Mouse (Mus musculus) midbrain, embryonic 13.5 days (tissue): ENCODE results near the gene Ppp4r4. TPM values are rescaled to one million over a fixed set of nuclear protein-coding genes. Genes with fewer than 3 reads are reported as not detected.
"Not testable (repeated sequence)": the region's sequence is repeated elsewhere in the genome, so short reads cannot be mapped to it uniquely, and the experiment has no call there.

Experiments used
- ATAC-seq: fragments of 200-750 bp; cut with Nextera tagmentation; 2 replicates; pipeline ENCODE4 v1.8.0; 2017; ENCODE audit warnings: mild to moderate bottlenecking, moderate TSS enrichment, moderate library complexity
- H3K27ac ChIP-seq: fragments of 300-500 bp; sonication (generic); 2 replicates; pipeline ENCODE4 v1.5.1; 2015; ENCODE audit warnings: inconsistent platforms, mild to moderate bottlenecking, moderate library complexity
- H3K27me3 ChIP-seq: fragments of 300-500 bp; sonication (generic); 2 replicates; pipeline ENCODE4 v1.6.1; 2015; ENCODE audit warnings: mild to moderate bottlenecking, inconsistent platforms
- H3K36me3 ChIP-seq: fragments of 300-500 bp; sonication (generic); 2 replicates; pipeline ENCODE4 v1.6.1; 2015; ENCODE audit warnings: mild to moderate bottlenecking, inconsistent platforms
- H3K4me1 ChIP-seq: fragments of 300-500 bp; sonication (generic); replicated peaks from 2 replicates; pipeline ENCODE4 v1.6.1; 2015; ENCODE audit warnings: inconsistent platforms
- H3K4me2 ChIP-seq: fragments of 300-500 bp; sonication (generic); replicated peaks from 2 replicates; pipeline ENCODE4 v1.6.1; 2015; ENCODE audit warnings: moderate library complexity, mild to moderate bottlenecking, inconsistent platforms
- H3K4me3 ChIP-seq: fragments of 300-500 bp; sonication (generic); replicated peaks from 2 replicates; pipeline ENCODE4 v1.5.1; 2015; ENCODE audit warnings: mild to moderate bottlenecking, inconsistent platforms
- H3K9ac ChIP-seq: fragments of 300-500 bp; sonication (generic); replicated peaks from 2 replicates; pipeline ENCODE4 v1.6.1; 2015; ENCODE audit warnings: mild to moderate bottlenecking, inconsistent platforms
- H3K9me3 ChIP-seq: fragments of 300-500 bp; sonication (generic); 2 replicates; pipeline ENCODE4 v1.6.1; 2016; ENCODE audit warnings: mild to moderate bottlenecking, inconsistent platforms
- WGBS: fragments of 180-500 bp; shearing (Covaris S2); methylation state at CpG from one replicate; pipeline ENCODE4 v1.1.7; 2015; 5-methylcytosine and 5-hydroxymethylcytosine counted together
- polyA plus RNA-seq: library from polyadenylated mRNA; unstranded; fragments of >200 nt; fragmentation: Nextera tagmentation; extraction: Ambion mirVana; gene quantifications from 2 replicates; pipeline ENCODE4 v1.2.1, GENCODE M21; 2015

Gene Ppp4r4
- polyA plus RNA-seq, 1 experiment from 2014 or later: 2.2 TPM

DNA sequence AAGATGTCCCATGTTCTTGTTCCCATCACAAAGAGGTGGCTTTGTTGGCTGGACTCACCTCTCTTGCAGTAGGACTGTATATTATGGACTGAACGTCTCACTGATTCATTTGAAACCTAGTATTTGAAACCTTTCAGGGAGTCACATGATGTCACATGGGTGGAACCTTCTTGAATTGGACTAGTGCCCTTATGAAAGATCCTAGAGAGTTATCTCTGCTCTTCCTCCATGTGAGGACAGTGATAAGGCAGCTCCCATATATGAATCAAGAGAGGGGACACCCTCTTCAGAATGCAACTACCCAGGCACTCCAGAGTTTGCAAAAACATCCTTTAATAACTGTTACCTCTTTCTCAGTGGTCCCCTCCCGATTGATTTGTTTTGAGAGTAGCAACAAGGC, 114.2 kb downstream of the Ppp4r4 start:
- H3K4me1 ChIP-seq: no peaks in the 10 kb centered on the region
- no peak for ATAC-seq
- 0 out of 2 replicates have a peak, but pooled peaks cover 4% of the 10 kb centered on the region for H3K9me3 ChIP-seq
- H3K27me3 ChIP-seq: no peaks in the 10 kb centered on the region
- H3K4me3 ChIP-seq: no peak overlapping the region
- H3K27ac ChIP-seq: no peak overlapping the region
- H3K9ac ChIP-seq: no peak overlapping the region
- WGBS: 88% methylated on average over 2 of the region's 2 CpGs
- no peaks in the 10 kb centered on the region for H3K36me3 ChIP-seq
- no peak overlapping the region for H3K4me2 ChIP-seq

DNA sequence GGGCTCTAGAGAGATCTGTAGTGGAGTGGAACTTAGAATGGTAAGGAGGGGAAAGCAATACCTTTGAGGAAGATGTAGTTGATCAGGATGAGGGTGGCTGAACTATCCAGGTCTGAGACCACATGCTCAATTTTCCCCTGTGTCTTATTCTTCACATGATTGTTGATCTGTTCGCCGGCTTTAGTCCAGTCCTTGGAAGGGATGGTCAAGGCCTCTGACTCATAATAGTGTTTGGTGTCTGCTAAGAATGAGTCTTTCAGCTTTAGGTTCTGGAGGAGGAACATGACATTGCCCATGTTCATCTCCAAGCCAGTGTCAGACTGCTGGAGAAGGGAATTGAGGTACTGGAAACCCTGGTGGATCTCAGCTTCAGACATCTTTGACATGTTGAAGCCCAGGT, 121.8 kb downstream of the Ppp4r4 start:
- ATAC-seq: no peak
- Histone ChIP-seq H3K9ac (no peak overlapping the region), H3K27ac (no peak overlapping the region), H3K27me3 (no peaks in the 10 kb centered on the region), H3K4me2 (no peak overlapping the region), H3K4me1 (no peaks in the 10 kb centered on the region), H3K9me3 (0 out of 2 replicates have a peak, but pooled peaks cover 4% of the 10 kb centered on the region), H3K36me3 (no peaks in the 10 kb centered on the region), H3K4me3 (no peak overlapping the region)
- WGBS: 91% methylated on average over 2 of the region's 2 CpGs

DNA sequence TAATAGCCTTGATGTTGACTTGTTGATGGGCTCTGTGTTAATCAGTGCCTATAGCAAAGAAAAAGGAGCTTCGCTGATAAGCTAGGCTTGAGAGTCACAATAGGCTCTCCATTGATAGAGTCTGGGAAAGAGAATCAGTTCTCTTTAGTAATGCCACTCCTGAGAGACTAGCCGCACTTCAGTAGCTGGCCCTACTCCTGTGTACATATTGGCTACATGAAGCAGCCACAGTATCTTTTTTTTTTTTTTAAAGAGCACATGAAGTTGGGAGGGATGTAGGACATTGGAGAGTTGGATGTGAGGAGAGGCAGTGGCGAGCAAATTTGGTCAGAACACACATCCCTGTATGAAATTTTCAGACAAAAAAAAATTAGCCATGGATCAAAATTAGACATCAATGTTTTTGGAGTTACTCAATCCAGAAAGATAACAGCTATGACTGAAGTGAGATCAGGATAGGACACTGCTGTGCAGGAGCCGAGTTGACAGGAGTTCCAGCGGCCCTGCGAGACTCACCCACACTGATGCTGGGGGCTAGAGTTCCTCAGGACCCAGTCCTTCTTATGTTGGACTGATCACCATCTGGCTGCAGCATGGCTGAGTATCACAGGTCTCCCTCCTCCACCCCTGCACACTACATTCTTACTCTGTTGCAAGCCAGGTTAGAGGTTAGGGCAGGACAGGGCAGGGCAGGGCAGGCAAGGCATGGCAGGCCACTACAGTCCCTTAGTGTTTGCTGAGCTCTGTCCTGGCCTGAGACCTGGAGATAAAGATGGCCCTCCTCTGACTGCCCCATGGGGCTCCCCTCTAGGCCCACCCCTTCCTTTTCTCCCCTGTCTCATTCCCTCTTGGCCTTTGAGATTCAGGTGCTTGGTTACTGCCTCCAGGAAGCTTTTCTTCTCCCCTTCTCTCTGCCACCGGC, 123.3 kb downstream of the Ppp4r4 start:
- no peak for ATAC-seq
- Histone ChIP-seq H3K4me1 (no peaks in the 10 kb centered on the region), H3K4me3 (no peak overlapping the region), H3K9me3 (0 out of 2 replicates have a peak, but pooled peaks cover 2% of the 10 kb centered on the region), H3K4me2 (no peak overlapping the region), H3K27me3 (no peaks in the 10 kb centered on the region), H3K27ac (no peak overlapping the region), H3K9ac (no peak overlapping the region), H3K36me3 (no peaks in the 10 kb centered on the region)
- WGBS: 85% methylated on average over 7 of the region's 7 CpGs

DNA sequence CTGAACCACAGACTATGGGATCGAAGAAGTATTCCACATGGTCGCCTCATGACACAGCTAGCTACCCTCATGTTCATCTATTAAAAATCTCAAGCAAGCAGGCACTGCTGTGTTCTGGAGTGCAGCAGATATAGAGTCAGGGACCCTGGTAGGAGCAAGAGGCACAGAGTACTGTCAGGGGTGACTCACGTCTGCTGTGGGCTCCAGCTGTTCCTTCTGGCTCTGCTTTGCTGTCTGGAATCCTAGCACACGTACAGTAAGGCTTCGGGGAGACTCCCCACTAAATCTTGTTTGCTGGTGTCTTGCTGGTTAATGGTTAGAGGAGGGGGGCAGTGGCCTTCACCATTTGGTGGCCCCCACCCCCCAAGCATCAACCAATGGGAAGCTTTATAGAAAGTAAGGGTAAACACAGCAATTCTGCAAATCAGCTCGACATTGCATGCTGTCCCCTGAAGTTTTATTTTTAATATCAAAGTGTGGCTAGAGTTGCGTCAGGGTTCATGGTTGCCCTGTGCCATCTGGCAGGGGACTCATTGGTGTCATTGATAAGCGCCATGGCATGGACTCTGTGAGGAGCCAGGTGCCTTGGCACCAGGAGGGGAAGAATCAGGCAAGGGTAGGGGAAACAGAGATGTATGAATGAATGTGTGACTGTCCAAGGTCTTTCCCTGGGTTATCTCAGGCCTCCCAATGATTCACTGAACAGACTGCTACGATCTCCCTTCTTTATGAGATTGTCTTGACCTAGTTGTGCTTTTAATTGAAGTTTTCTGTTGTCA, 125.0 kb downstream of the Ppp4r4 start, which contains the start of gene Serpina6:
TSS of gene Serpina6 (minus strand) at position 365 of the 779 bp plus-strand sequence.
- no peak within 1 kb of the TSS for H3K27ac ChIP-seq
- no peaks in the 10 kb centered on the region for H3K36me3 ChIP-seq
- no peak for ATAC-seq
- 86% methylated on average over 9 of the region's 9 CpGs for WGBS
- H3K9ac ChIP-seq: no peak within 1 kb of the TSS
- no peaks in the 10 kb centered on the region for H3K27me3 ChIP-seq
- H3K4me2 ChIP-seq: no peak within 1 kb of the TSS
- H3K4me3 ChIP-seq: no peak within 1 kb of the TSS
- no peaks in the 10 kb centered on the region for H3K9me3 ChIP-seq
- H3K4me1 ChIP-seq: no peaks in the 10 kb centered on the region

GRCm38 (mm10) chr12:103657991-103658390, 125.9 kb downstream of the Ppp4r4 start:
- Histone ChIP-seq H3K4me2 (no peak overlapping the region), H3K27me3 (no peaks in the 10 kb centered on the region), H3K4me3 (no peak overlapping the region), H3K4me1 (no peaks in the 10 kb centered on the region), H3K36me3 (no peaks in the 10 kb centered on the region), H3K9ac (no peak overlapping the region), H3K9me3 (no peaks in the 10 kb centered on the region), H3K27ac (no peak overlapping the region)
- no peak for ATAC-seq
- WGBS: 83% methylated on average over 10 of the region's 10 CpGs

GRCm38 (mm10) chr12:103659171-103659570, 127.1 kb downstream of the Ppp4r4 start:
- no peaks in the 10 kb centered on the region for H3K36me3 ChIP-seq
- H3K9ac ChIP-seq: no peak overlapping the region
- H3K9me3 ChIP-seq: no peaks in the 10 kb centered on the region
- H3K27ac ChIP-seq: no peak overlapping the region
- no peak overlapping the region for H3K4me2 ChIP-seq
- H3K27me3 ChIP-seq: no peaks in the 10 kb centered on the region
- H3K4me1 ChIP-seq: no peaks in the 10 kb centered on the region
- H3K4me3 ChIP-seq: no peak overlapping the region
- 90% methylated on average over 2 of the region's 2 CpGs for WGBS
- ATAC-seq: no peak

GRCm38 (mm10) chr12:103660076-103660475, 128.0 kb downstream of the Ppp4r4 start:
- H3K4me1 ChIP-seq: no peaks in the 10 kb centered on the region
- H3K4me2 ChIP-seq: no peak overlapping the region
- no peaks in the 10 kb centered on the region for H3K27me3 ChIP-seq
- H3K9ac ChIP-seq: no peak overlapping the region
- no peak overlapping the region for H3K4me3 ChIP-seq
- 87% methylated on average over 5 of the region's 5 CpGs for WGBS
- no peak for ATAC-seq
- H3K36me3 ChIP-seq: no peaks in the 10 kb centered on the region
- no peak overlapping the region for H3K27ac ChIP-seq
- H3K9me3 ChIP-seq: no peaks in the 10 kb centered on the region

- not testable (repeated sequence) for H3K27me3 ChIP-seq, H3K4me3 ChIP-seq, H3K9ac ChIP-seq
Measured at GRCm38 (mm10) chr12:103662053-103662452, 130.0 kb downstream of the Ppp4r4 start.

More at GRCm38 (mm10) chr12:103662053-103662452, 130.0 kb downstream of the Ppp4r4 start:
- ATAC-seq, H3K9me3 ChIP-seq, H3K4me2 ChIP-seq, H3K27ac ChIP-seq, H3K36me3 ChIP-seq, H3K4me1 ChIP-seq: not testable (repeated sequence)

Other genes with a start within 250 kb of the Ppp4r4 start
- 19.4 and 21.1 TPM in 2 replicates for gene Fam181a, start 221.3 kb upstream of the Ppp4r4 start, polyA plus RNA-seq
- 0.57 and 0.82 TPM in 2 replicates for gene Asb2, start 176.3 kb upstream of the Ppp4r4 start, polyA plus RNA-seq
- gene Otub2, start 143.6 kb upstream of the Ppp4r4 start, polyA plus RNA-seq: 18.3 and 19.6 TPM in 2 replicates
- gene 9330161L09Rik, start 124.5 kb upstream of the Ppp4r4 start, polyA plus RNA-seq: 0.68 and 1.2 TPM in 2 replicates
- gene Ddx24, start 106.5 kb upstream of the Ppp4r4 start, polyA plus RNA-seq: 138 and 163 TPM in 2 replicates
- gene Ifi27, start 98.1 kb upstream of the Ppp4r4 start, polyA plus RNA-seq: 5.2 and 6.2 TPM in 2 replicates
- 3.0 and 6.2 TPM in 2 replicates for gene Ifi27l2a, start 88.6 kb upstream of the Ppp4r4 start, polyA plus RNA-seq
- gene Ifi27l2b, start 75.1 kb upstream of the Ppp4r4 start, polyA plus RNA-seq: not detected in 2 replicates
- gene Serpina10, start 99.2 kb downstream of the Ppp4r4 start, polyA plus RNA-seq: 0.05 TPM in 1 of 2 replicates, not detected in the other
- gene Serpina6, start 124.9 kb downstream of the Ppp4r4 start, polyA plus RNA-seq: 0.26 TPM in 1 of 2 replicates, not detected in the other
- gene Serpina16, start 143.9 kb downstream of the Ppp4r4 start, polyA plus RNA-seq: not detected in 2 replicates
- gene Serpina1f, start 163.2 kb downstream of the Ppp4r4 start, polyA plus RNA-seq: 0.13 TPM in 1 of 2 replicates, not detected in the other
- not detected in 2 replicates for gene Serpina1d, start 241.3 kb downstream of the Ppp4r4 start, polyA plus RNA-seq